Mouse (Mus musculus): Measurements from ENCODE around the gene Chm. TPM values are rescaled to one million over a fixed set of nuclear protein-coding genes. Genes with fewer than 3 reads are reported as not detected.

Gene Chm
- total RNA-seq (2023; ENCODE audit: inconsistent age) = 18.3 to 28.1 TPM (median 20.8 TPM) in 4 replicates

GRCm38 (mm10) chrX:113185230-113185985, at the start of gene Chm:
Gene Chm (minus strand): TSS chrX:113185517.

Other genes starting within 250 kb of the Chm start
- gene Dach2, start 112.0 kb upstream of the Chm start, total RNA-seq (2023; ENCODE audit: inconsistent age) = not detected in 4 replicates

Measured in B cell, adult (primary cell).